Mouse (Mus musculus): ENCODE data around the gene Th.

- TF ChIP-seq CTCF (IDR thresholded peaks at IDR 0.05; ENCODE audit: control insufficient read depth, insufficient read depth, insufficient replicate concordance, low read depth, low read length) = no peak
- TF ChIP-seq POLR2A (IDR thresholded peaks at IDR 0.05; ENCODE audit: control insufficient read depth, low read depth, low read length) = no peak
Measured at GRCm38 (mm10) chr7:142910104-142910503, 20.8 kb downstream of the Th start.

Measured in testis, adult 2 months (tissue).